Mouse (Mus musculus): Measurements from ENCODE around the gene Gm10638. TPM values are rescaled to one million over a fixed set of nuclear protein-coding genes. Genes with fewer than 3 reads are reported as not detected.

The Gm10638 gene
- polyA plus RNA-seq, 1 experiment, result not detected

- WGBS, result 82% methylated on average over 19 of the region's 19 CpGs
- Histone ChIP-seq H3K4me3 (replicated peaks; ENCODE audit: control insufficient read depth, low read depth, low read length) (no peak overlapping the region), H3K27ac (ENCODE audit: control insufficient read depth, insufficient read depth, low read depth, low read length, poor library complexity) (no peak overlapping the region; the same call in 1 of the 2 replicates), H3K4me1 (ENCODE audit: control insufficient read depth, insufficient read depth, low read length) (no peaks in the 10 kb centered on the region)
- TF ChIP-seq CTCF (IDR thresholded peaks at IDR 0.05; ENCODE audit: control insufficient read depth, insufficient read depth, low read length) (no peak), POLR2A (IDR thresholded peaks at IDR 0.05; ENCODE audit: borderline replicate concordance, control insufficient read depth, low read depth, low read length) (no peak)
These were observed 17.1 kb upstream of the Gm10638 start for GRCm38 (mm10) chr8:86728224-86728950.

- no peak for TF ChIP-seq POLR2A (IDR thresholded peaks at IDR 0.05; ENCODE audit: borderline replicate concordance, control insufficient read depth, low read depth, low read length)
- TF ChIP-seq CTCF (IDR thresholded peaks at IDR 0.05; ENCODE audit: control insufficient read depth, insufficient read depth, low read length), result no peak
- Histone ChIP-seq H3K4me3 (replicated peaks; ENCODE audit: control insufficient read depth, low read depth, low read length) (no peak overlapping the region), H3K27ac (ENCODE audit: control insufficient read depth, insufficient read depth, low read depth, low read length, poor library complexity) (no peak overlapping the region), H3K4me1 (ENCODE audit: control insufficient read depth, insufficient read depth, low read length) (peaks cover under 1% of the 10 kb centered on the region)
- WGBS, result 68% methylated on average over 3 of the region's 3 CpGs
These were observed 15.2 kb upstream of the Gm10638 start for GRCm38 (mm10) chr8:86730303-86730702.

GRCm38 (mm10) chr8:86730860-86731259, 14.6 kb upstream of the Gm10638 start:
- Histone ChIP-seq H3K4me1 (ENCODE audit: control insufficient read depth, insufficient read depth, low read length) (peaks cover 2% of the 10 kb centered on the region), H3K4me3 (replicated peaks; ENCODE audit: control insufficient read depth, low read depth, low read length) (no peak overlapping the region), H3K27ac (ENCODE audit: control insufficient read depth, insufficient read depth, low read depth, low read length, poor library complexity) (no peak overlapping the region)
- 83% methylated on average over 1 of the region's 1 CpGs for WGBS
- TF ChIP-seq POLR2A (IDR thresholded peaks at IDR 0.05; ENCODE audit: borderline replicate concordance, control insufficient read depth, low read depth, low read length), result no peak

- TF ChIP-seq POLR2A (IDR thresholded peaks at IDR 0.05; ENCODE audit: borderline replicate concordance, control insufficient read depth, low read depth, low read length), result no peak
- 80% methylated on average over 4 of the region's 4 CpGs for WGBS
- H3K4me3 ChIP-seq (replicated peaks; ENCODE audit: control insufficient read depth, low read depth, low read length), result no peak overlapping the region
- no peak overlapping the region for H3K27ac ChIP-seq (ENCODE audit: control insufficient read depth, insufficient read depth, low read depth, low read length, poor library complexity)
- peaks cover 2% of the 10 kb centered on the region for H3K4me1 ChIP-seq (ENCODE audit: control insufficient read depth, insufficient read depth, low read length)
These were observed 11.3 kb upstream of the Gm10638 start for GRCm38 (mm10) chr8:86734171-86734570.

GRCm38 (mm10) chr8:86734954-86735353, 10.5 kb upstream of the Gm10638 start:
- 53% methylated on average over 1 of the region's 1 CpGs for WGBS
- TF ChIP-seq POLR2A (IDR thresholded peaks at IDR 0.05; ENCODE audit: borderline replicate concordance, control insufficient read depth, low read depth, low read length), result no peak
- TF ChIP-seq CTCF (IDR thresholded peaks at IDR 0.05; ENCODE audit: control insufficient read depth, insufficient read depth, low read length), result no peak
- H3K4me1 ChIP-seq (ENCODE audit: control insufficient read depth, insufficient read depth, low read length), result peaks cover 2% of the 10 kb centered on the region
- no peak overlapping the region for H3K27ac ChIP-seq (ENCODE audit: control insufficient read depth, insufficient read depth, low read depth, low read length, poor library complexity)
- no peak overlapping the region for H3K4me3 ChIP-seq (replicated peaks; ENCODE audit: control insufficient read depth, low read depth, low read length)

- no peak for TF ChIP-seq POLR2A (IDR thresholded peaks at IDR 0.05; ENCODE audit: borderline replicate concordance, control insufficient read depth, low read depth, low read length)
- no peak for TF ChIP-seq CTCF (IDR thresholded peaks at IDR 0.05; ENCODE audit: control insufficient read depth, insufficient read depth, low read length)
- Histone ChIP-seq H3K27ac (ENCODE audit: control insufficient read depth, insufficient read depth, low read depth, low read length, poor library complexity) (no peak overlapping the region), H3K4me1 (ENCODE audit: control insufficient read depth, insufficient read depth, low read length) (peaks cover 2% of the 10 kb centered on the region), H3K4me3 (replicated peaks; ENCODE audit: control insufficient read depth, low read depth, low read length) (no peak overlapping the region)
- 8% methylated on average over 3 of the region's 3 CpGs for WGBS
These were observed 9.9 kb upstream of the Gm10638 start for GRCm38 (mm10) chr8:86735446-86736111.

GRCm38 (mm10) chr8:86740899-86741298, 4.6 kb upstream of the Gm10638 start:
- Histone ChIP-seq H3K4me1 (ENCODE audit: control insufficient read depth, insufficient read depth, low read length) (no peaks in the 10 kb centered on the region; the same call in 1 of the 2 replicates), H3K4me3 (replicated peaks; ENCODE audit: control insufficient read depth, low read depth, low read length) (no peak overlapping the region), H3K27ac (ENCODE audit: control insufficient read depth, insufficient read depth, low read depth, low read length, poor library complexity) (no peak overlapping the region)
- TF ChIP-seq POLR2A (IDR thresholded peaks at IDR 0.05; ENCODE audit: borderline replicate concordance, control insufficient read depth, low read depth, low read length) (no peak), CTCF (IDR thresholded peaks at IDR 0.05; ENCODE audit: control insufficient read depth, insufficient read depth, low read length) (no peak)

- no peak overlapping the region for H3K4me3 ChIP-seq (replicated peaks; ENCODE audit: control insufficient read depth, low read depth, low read length)
- TF ChIP-seq POLR2A (IDR thresholded peaks at IDR 0.05; ENCODE audit: borderline replicate concordance, control insufficient read depth, low read depth, low read length), result no peak
- TF ChIP-seq CTCF (IDR thresholded peaks at IDR 0.05; ENCODE audit: control insufficient read depth, insufficient read depth, low read length), result no peak
- H3K4me1 ChIP-seq (ENCODE audit: control insufficient read depth, insufficient read depth, low read length), result no peaks in the 10 kb centered on the region; the same call in 1 of the 2 replicates
- no peak overlapping the region for H3K27ac ChIP-seq (ENCODE audit: control insufficient read depth, insufficient read depth, low read depth, low read length, poor library complexity)
These were observed 3.9 kb upstream of the Gm10638 start for GRCm38 (mm10) chr8:86741627-86742026.

Data from bone marrow, adult 2 months (tissue).